Mouse (Mus musculus) brain, embryonic 14.5 days (tissue): Measurements from ENCODE around the gene Dhx9.

ENCODE experiments used
- CTCF ChIP-seq: fragments of 200-500 bp; IDR thresholded peaks from 2 replicates; pipeline ENCODE4 v1.5.1; 2012; ENCODE audit warnings: inconsistent platforms, mild to moderate bottlenecking, moderate library complexity, borderline replicate concordance; ENCODE audit not compliant: insufficient read depth, insufficient read length; ENCODE audit errors: extremely low read depth
- POLR2A ChIP-seq: fragments of 200-500 bp; IDR thresholded peaks from 2 replicates; pipeline ENCODE4 v1.6.1; 2012; ENCODE audit warnings: mild to moderate bottlenecking, inconsistent platforms, borderline replicate concordance; ENCODE audit not compliant: poor library complexity, insufficient read depth, insufficient read length, severe bottlenecking; ENCODE audit errors: extremely low read depth

- TF ChIP-seq CTCF: no peak
- TF ChIP-seq POLR2A: no peak
Measured at GRCm38 (mm10) chr1:153424271-153424670, 63.2 kb downstream of the Dhx9 start.
